Mouse (Mus musculus): Measurements from ENCODE around the gene Srgap3. TPM values are rescaled to one million over a fixed set of nuclear protein-coding genes. Genes with fewer than 3 reads are reported as not detected.

Srgap3 gene
- polyA plus RNA-seq, 1 experiment from 2014 or later, result 0.35 TPM

DNA sequence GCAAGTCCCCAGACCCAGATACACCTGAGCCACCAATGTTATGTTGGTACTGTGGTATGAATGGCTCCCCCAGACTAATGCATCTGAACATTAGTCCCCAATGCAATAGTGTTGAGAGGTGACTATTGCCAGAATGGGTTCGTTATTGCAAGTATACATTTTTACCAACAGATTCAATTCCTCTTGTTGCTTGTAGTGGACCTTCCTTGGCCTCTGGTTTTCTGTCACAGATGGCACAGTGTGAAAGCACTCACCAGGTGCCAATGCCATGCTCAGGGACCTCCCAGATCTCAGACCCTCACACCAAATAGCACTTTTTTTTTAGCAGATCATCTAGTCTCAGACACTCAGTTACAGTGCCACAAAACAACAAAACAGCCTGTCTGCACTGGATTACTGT, 158.9 kb downstream of the Srgap3 start:
- ATAC-seq (no peak), DNase-seq (ENCODE audit: low spot score) (no peak)
- TF ChIP-seq EP300 (IDR thresholded peaks at IDR 0.05) (no peak), CTCF (IDR thresholded peaks at IDR 0.05) (no peak)
- H3K27me3 ChIP-seq (replicated peaks; ENCODE audit: insufficient read depth, low read length), result no peaks in the 10 kb centered on the region
- no peaks in the 10 kb centered on the region for H3K4me1 ChIP-seq (ENCODE audit: insufficient read depth, low read depth, low read length)
- no peak overlapping the region for H3K4me2 ChIP-seq (replicated peaks; ENCODE audit: low read depth, low read length)
- no peak overlapping the region for H3K4me3 ChIP-seq (ENCODE audit: low read depth, low read length)
- H3K27ac ChIP-seq (ENCODE audit: low read length), result no peak overlapping the region
- no peaks in the 10 kb centered on the region for H3K9me3 ChIP-seq (ENCODE audit: low read length)
- no peaks in the 10 kb centered on the region for H3K36me3 ChIP-seq (ENCODE audit: insufficient read depth, low read length)
- no peak overlapping the region for H3K9ac ChIP-seq (replicated peaks; ENCODE audit: low read depth)
- 72% methylated on average over 1 of the region's 1 CpGs for WGBS

GRCm38 (mm10) chr6:112781409-112782093, 165.5 kb downstream of the Srgap3 start:
- TF ChIP-seq EP300 (IDR thresholded peaks at IDR 0.05) (no peak), CTCF (IDR thresholded peaks at IDR 0.05) (peak; percentile 61)
- Histone ChIP-seq H3K27ac (ENCODE audit: low read length) (no peak overlapping the region), H3K4me3 (ENCODE audit: low read depth, low read length) (no peak overlapping the region), H3K36me3 (ENCODE audit: insufficient read depth, low read length) (no peaks in the 10 kb centered on the region), H3K9me3 (ENCODE audit: low read length) (no peaks in the 10 kb centered on the region), H3K9ac (replicated peaks; ENCODE audit: low read depth) (no peak overlapping the region), H3K4me2 (replicated peaks; ENCODE audit: low read depth, low read length) (no peak overlapping the region), H3K27me3 (replicated peaks; ENCODE audit: insufficient read depth, low read length) (no peaks in the 10 kb centered on the region), H3K4me1 (ENCODE audit: insufficient read depth, low read depth, low read length) (no peaks in the 10 kb centered on the region)
- WGBS, result 68% methylated on average over 10 of the region's 10 CpGs
- ATAC-seq, result no peak
- no peak for DNase-seq (ENCODE audit: low spot score)

DNA sequence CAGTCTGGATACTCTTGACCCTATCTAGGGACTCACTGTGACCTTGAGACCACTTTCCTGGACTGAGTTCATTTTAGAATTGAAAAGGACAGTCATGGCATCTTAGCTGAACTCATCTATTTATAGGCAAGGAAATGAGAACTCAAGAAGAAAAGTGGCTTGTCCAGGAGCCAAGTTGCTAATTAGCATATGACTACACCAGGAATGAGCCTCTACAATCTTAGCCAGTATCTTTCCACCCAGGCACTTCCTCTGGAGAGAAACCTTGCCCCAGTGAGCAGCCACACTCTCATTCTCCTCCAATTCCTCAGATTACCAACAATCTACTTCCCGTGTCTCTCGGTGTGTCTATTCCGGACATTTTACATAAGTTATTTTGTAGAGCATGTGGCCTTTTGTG, 168.9 kb downstream of the Srgap3 start:
- no peak for DNase-seq (ENCODE audit: low spot score)
- H3K4me1 ChIP-seq (ENCODE audit: insufficient read depth, low read depth, low read length), result no peaks in the 10 kb centered on the region
- no peak overlapping the region for H3K27ac ChIP-seq (ENCODE audit: low read length)
- no peaks in the 10 kb centered on the region for H3K27me3 ChIP-seq (replicated peaks; ENCODE audit: insufficient read depth, low read length)
- no peak overlapping the region for H3K9ac ChIP-seq (replicated peaks; ENCODE audit: low read depth)
- ATAC-seq, result no peak
- TF ChIP-seq CTCF (IDR thresholded peaks at IDR 0.05) (no peak), EP300 (IDR thresholded peaks at IDR 0.05) (no peak)
- WGBS, result 79% methylated on average over 3 of the region's 3 CpGs
- H3K36me3 ChIP-seq (ENCODE audit: insufficient read depth, low read length), result no peaks in the 10 kb centered on the region
- no peaks in the 10 kb centered on the region for H3K9me3 ChIP-seq (ENCODE audit: low read length)
- H3K4me3 ChIP-seq (ENCODE audit: low read depth, low read length), result no peak overlapping the region
- no peak overlapping the region for H3K4me2 ChIP-seq (replicated peaks; ENCODE audit: low read depth, low read length)

DNA sequence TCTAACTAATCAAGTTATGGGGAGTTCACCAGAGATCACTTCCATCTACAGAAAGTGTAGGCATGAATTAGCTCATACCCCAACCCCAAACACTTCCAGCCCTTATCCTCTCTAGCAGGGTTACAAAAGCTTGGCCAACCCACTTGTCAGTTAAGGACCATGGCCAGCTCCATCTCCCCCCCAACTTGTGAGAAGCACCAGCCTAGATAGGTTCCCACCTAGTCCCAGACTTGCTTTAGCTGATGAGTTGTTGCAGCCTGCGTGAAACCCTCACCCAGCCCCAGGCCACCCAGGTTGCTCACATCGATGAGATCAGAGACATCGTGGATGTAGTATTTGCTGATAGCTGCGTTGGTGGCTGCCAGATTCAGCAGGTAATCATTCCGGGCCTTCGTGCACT, 170.3 kb downstream of the Srgap3 start:
- Histone ChIP-seq H3K36me3 (ENCODE audit: insufficient read depth, low read length) (no peaks in the 10 kb centered on the region), H3K9ac (replicated peaks; ENCODE audit: low read depth) (no peak overlapping the region), H3K4me2 (replicated peaks; ENCODE audit: low read depth, low read length) (no peak overlapping the region), H3K27me3 (replicated peaks; ENCODE audit: insufficient read depth, low read length) (no peaks in the 10 kb centered on the region), H3K4me1 (ENCODE audit: insufficient read depth, low read depth, low read length) (no peaks in the 10 kb centered on the region), H3K9me3 (ENCODE audit: low read length) (no peaks in the 10 kb centered on the region), H3K4me3 (ENCODE audit: low read depth, low read length) (no peak overlapping the region), H3K27ac (ENCODE audit: low read length) (no peak overlapping the region)
- 76% methylated on average over 6 of the region's 6 CpGs for WGBS
- DNase-seq (ENCODE audit: low spot score), result no peak
- TF ChIP-seq CTCF (IDR thresholded peaks at IDR 0.05), result no peak
- TF ChIP-seq EP300 (IDR thresholded peaks at IDR 0.05), result no peak
- no peak for ATAC-seq

DNA sequence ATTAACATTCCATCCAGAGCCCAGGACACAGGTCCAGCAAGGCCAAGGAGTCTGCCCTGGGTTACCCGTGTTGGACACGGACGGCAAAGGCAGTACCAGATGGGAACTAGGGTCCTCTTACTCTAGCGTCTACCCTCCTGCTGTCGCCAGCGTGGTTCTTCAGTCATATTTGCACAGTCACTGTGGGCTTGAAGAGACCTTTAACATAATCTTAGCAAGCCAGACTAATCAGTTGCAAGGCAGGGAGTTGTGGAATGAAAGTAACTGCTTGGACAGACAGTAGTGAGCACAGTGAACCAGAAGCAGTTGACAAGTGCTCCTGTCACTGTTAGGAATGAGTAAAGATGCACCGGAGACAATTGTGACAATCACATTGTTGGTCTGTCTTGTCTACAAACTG, 173.3 kb downstream of the Srgap3 start:
- no peak overlapping the region for H3K9ac ChIP-seq (replicated peaks; ENCODE audit: low read depth)

DNA sequence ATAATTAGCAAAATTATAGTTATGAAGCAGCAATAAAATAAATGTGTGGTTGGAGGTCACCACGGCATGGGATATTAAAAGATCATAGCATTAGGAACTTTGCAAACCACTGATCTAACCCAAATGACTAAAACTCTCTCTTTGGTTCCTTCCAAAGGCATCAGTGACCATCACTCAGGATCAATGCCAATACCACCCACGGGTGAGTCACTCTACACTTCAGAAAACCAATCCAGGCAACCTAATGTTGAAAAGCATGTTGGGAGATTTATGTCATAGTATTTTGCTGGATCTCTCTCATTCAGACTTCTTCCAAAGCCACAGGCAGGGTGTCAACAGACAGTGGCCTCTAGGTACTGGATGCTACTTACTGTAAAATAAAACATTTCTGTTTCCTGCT, 176.1 kb downstream of the Srgap3 start:
- WGBS, result 77% methylated on average over 2 of the region's 2 CpGs
- no peak overlapping the region for H3K27ac ChIP-seq (ENCODE audit: low read length)
- H3K27me3 ChIP-seq (replicated peaks; ENCODE audit: insufficient read depth, low read length), result no peaks in the 10 kb centered on the region
- H3K36me3 ChIP-seq (ENCODE audit: insufficient read depth, low read length), result no peaks in the 10 kb centered on the region
- H3K4me1 ChIP-seq (ENCODE audit: insufficient read depth, low read depth, low read length), result no peaks in the 10 kb centered on the region
- TF ChIP-seq CTCF (IDR thresholded peaks at IDR 0.05) (no peak), EP300 (IDR thresholded peaks at IDR 0.05) (no peak)
- H3K4me2 ChIP-seq (replicated peaks; ENCODE audit: low read depth, low read length), result no peak overlapping the region
- DNase-seq (ENCODE audit: low spot score) (no peak), ATAC-seq (no peak)
- no peak overlapping the region for H3K9ac ChIP-seq (replicated peaks; ENCODE audit: low read depth)
- H3K9me3 ChIP-seq (ENCODE audit: low read length), result no peaks in the 10 kb centered on the region
- H3K4me3 ChIP-seq (ENCODE audit: low read depth, low read length), result no peak overlapping the region

More for the DNA sequence above, 173.3 kb downstream of the Srgap3 start:
- Histone ChIP-seq H3K4me1 (ENCODE audit: insufficient read depth, low read depth, low read length) (no peaks in the 10 kb centered on the region), H3K4me2 (replicated peaks; ENCODE audit: low read depth, low read length) (no peak overlapping the region), H3K27ac (ENCODE audit: low read length) (no peak overlapping the region), H3K27me3 (replicated peaks; ENCODE audit: insufficient read depth, low read length) (no peaks in the 10 kb centered on the region), H3K9me3 (ENCODE audit: low read length) (no peaks in the 10 kb centered on the region), H3K4me3 (ENCODE audit: low read depth, low read length) (no peak overlapping the region), H3K36me3 (ENCODE audit: insufficient read depth, low read length) (no peaks in the 10 kb centered on the region)
- WGBS, result 70% methylated on average over 7 of the region's 7 CpGs
- TF ChIP-seq CTCF (IDR thresholded peaks at IDR 0.05), result no peak
- no peak for TF ChIP-seq EP300 (IDR thresholded peaks at IDR 0.05)
- DNase-seq (ENCODE audit: low spot score) (no peak), ATAC-seq (no peak)

GRCm38 (mm10) chr6:112758541-112758940, 188.5 kb downstream of the Srgap3 start:
- H3K36me3 ChIP-seq (ENCODE audit: insufficient read depth, low read length), result no peaks in the 10 kb centered on the region
- TF ChIP-seq EP300 (IDR thresholded peaks at IDR 0.05) (no peak), CTCF (IDR thresholded peaks at IDR 0.05) (no peak)
- no peak overlapping the region for H3K27ac ChIP-seq (ENCODE audit: low read length)
- H3K9ac ChIP-seq (replicated peaks; ENCODE audit: low read depth), result no peak overlapping the region
- H3K4me1 ChIP-seq (ENCODE audit: insufficient read depth, low read depth, low read length), result no peaks in the 10 kb centered on the region
- no peaks in the 10 kb centered on the region for H3K27me3 ChIP-seq (replicated peaks; ENCODE audit: insufficient read depth, low read length)
- no peaks in the 10 kb centered on the region for H3K9me3 ChIP-seq (ENCODE audit: low read length)
- WGBS, result 57% methylated on average over 4 of the region's 4 CpGs
- H3K4me3 ChIP-seq (ENCODE audit: low read depth, low read length), result no peak overlapping the region
- no peak overlapping the region for H3K4me2 ChIP-seq (replicated peaks; ENCODE audit: low read depth, low read length)
- DNase-seq (ENCODE audit: low spot score) (no peak), ATAC-seq (no peak)

Measured in lung, postnatal 0 days (tissue).